ENCODE assay signal across 9 mouse cellular contexts in the genomic region with DNA sequence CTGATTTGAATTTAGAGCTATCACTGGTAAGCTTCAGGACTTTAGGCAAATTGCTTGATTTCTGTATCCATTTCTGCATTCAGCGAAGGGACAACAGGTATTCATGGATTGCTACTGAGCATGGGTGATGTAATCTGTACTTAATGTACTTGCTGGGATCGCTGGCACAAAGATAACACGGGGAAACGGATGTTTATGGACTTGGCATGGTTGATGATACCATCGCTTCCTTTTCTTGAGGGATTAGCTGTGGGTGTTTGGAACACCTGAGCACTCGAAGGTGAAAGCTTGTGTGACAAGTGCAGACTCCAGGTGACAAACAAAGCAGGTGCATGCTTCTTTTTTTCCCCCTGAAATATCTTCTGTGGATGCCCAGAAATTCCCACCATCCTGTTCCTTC. TPM values are rescaled to one million over a fixed set of nuclear protein-coding genes. Genes with fewer than 3 reads are reported as not detected.
"Had no signal": no experiment of that assay in that cellular context is flagged by ENCODE, and none has a peak within 500 bp of the region (broad histone marks: within the 10 kb centered on the region; RNA-seq: fewer than 3 reads in every experiment).

No protein-coding gene starts in this region.

- DNase-seq: lung, postnatal 14 days; lung, postnatal 36 days; right cerebral cortex, postnatal 14 days; thymus, adult 2 months; thymus, postnatal 25 days; thymus, postnatal 4 days had no signal

RNA-seq across cellular contexts. Expression of a gene that starts 18.3 kb away (rescaled TPM):
- total RNA-seq: megakaryocyte progenitor cell, adult 5-6 weeks; monocyte, adult 5-6 weeks; neutrophil, adult 5-6 weeks had no signal

RNA-seq across cellular contexts. Expression of a gene that starts 37.8 kb away (rescaled TPM):
- total RNA-seq: megakaryocyte progenitor cell, adult 5-6 weeks; monocyte, adult 5-6 weeks had no signal
